8 mouse cellular contexts compared by ENCODE assay signal in genomic region chr15:80254847-80255645, GRCm38 (mm10). TPM values are rescaled to one million over a fixed set of nuclear protein-coding genes. Genes with fewer than 3 reads are reported as not detected.
DNase-seq lines count a peak whose midpoint lies in the region; ATAC-seq lines count a peak whose summit lies in the region.

Atf4 (plus strand) TSS chr15:80255184.

- peak within 1 kb of the TSS; percentile 100 for H3K9ac ChIP-seq in forebrain, embryonic 14.5 days (ENCODE audit: low read length)
- peak within 1 kb of the TSS; percentile 100 for H3K9ac ChIP-seq in neural tube, embryonic 15.5 days (replicated peaks)

- peak within 1 kb of the TSS; percentile 99 for H3K27ac ChIP-seq in forebrain, embryonic 14.5 days (ENCODE audit: low read depth, low read length)
- peak within 1 kb of the TSS; percentile 100 for H3K27ac ChIP-seq in neural tube, embryonic 15.5 days (replicated peaks)

- H3K36me3 ChIP-seq in forebrain, embryonic 14.5 days (ENCODE audit: control insufficient read depth, insufficient read depth, low read length): peaks cover 57% of the 10 kb centered on the region
- peaks cover 44% of the 10 kb centered on the region for H3K36me3 ChIP-seq in neural tube, embryonic 15.5 days

- no peaks in the 10 kb centered on the region for H3K9me3 ChIP-seq in forebrain, embryonic 14.5 days (replicated peaks; ENCODE audit: control insufficient read depth, low read length)
- no peaks in the 10 kb centered on the region for H3K9me3 ChIP-seq in neural tube, embryonic 15.5 days (replicated peaks)

- H3K27me3 ChIP-seq in forebrain, embryonic 14.5 days (replicated peaks; ENCODE audit: control insufficient read depth, insufficient read depth, low read length): no peaks in the 10 kb centered on the region
- H3K27me3 ChIP-seq in neural tube, embryonic 15.5 days (replicated peaks): no peaks in the 10 kb centered on the region

- peak within 1 kb of the TSS; percentile 97 for H3K4me2 ChIP-seq in forebrain, embryonic 14.5 days (ENCODE audit: low read length)
- H3K4me2 ChIP-seq in neural tube, embryonic 15.5 days: peak within 1 kb of the TSS; percentile 97

- WGBS in forebrain, embryonic 14.5 days: under 1% methylated on average over 62 of the region's 62 CpGs
- WGBS in neural tube, embryonic 15.5 days: under 1% methylated on average over 62 of the region's 62 CpGs

- ATAC-seq in forebrain, embryonic 14.5 days: peak; percentile 97
- peak; percentile 96 for ATAC-seq in neural tube, embryonic 15.5 days (ENCODE audit: low FRiP score)

- H3K4me1 ChIP-seq in forebrain, embryonic 14.5 days (ENCODE audit: control insufficient read depth, insufficient read depth, low read length): peaks cover 21% of the 10 kb centered on the region
- peaks cover 42% of the 10 kb centered on the region for H3K4me1 ChIP-seq in neural tube, embryonic 15.5 days

- H3K4me3 ChIP-seq in forebrain, embryonic 14.5 days (ENCODE audit: low read depth, low read length): peak within 1 kb of the TSS; percentile 100
- peak within 1 kb of the TSS; percentile 100 for H3K4me3 ChIP-seq in neural tube, embryonic 15.5 days (replicated peaks)

- intact Hi-C loops in heart, postnatal 14 days (cut with DNase I): loop anchor here (2.0 kb wide), 1 partner anchor 20 kb away; the partner anchor contains the start of genes AC140267.1 and Mief1

- DNase-seq in ES-CJ7 (ENCODE audit: low read depth, low spot score): peak; percentile 99
- peak; percentile 99 for DNase-seq in cerebellum, adult 11 months
- DNase-seq in forebrain, embryonic 14.5 days (ENCODE audit: low spot score): peak; percentile 100
- DNase-seq in heart, postnatal 14 days: peak; percentile 96 to 98
- DNase-seq in layer of hippocampus, adult 11-12 months (ENCODE audit: low spot score): peak; percentile 99
- DNase-seq in lung, adult 18-20 months: peak; percentile 99
- peak; percentile 98 for DNase-seq in testis, postnatal 14 days (ENCODE audit: low spot score)

RNA-seq across cellular contexts. Expression of gene Atf4, which starts in this region (rescaled TPM):
- 133 and 140 TPM in 2 replicates for polyA plus RNA-seq in forebrain, embryonic 14.5 days (2014; fragmentation: Nextera tagmentation; extraction: Ambion mirVana)
- total RNA-seq in heart, postnatal 14 days (2021): 10 to 100 TPM; 83.7 to 91.1 TPM
- polyA plus RNA-seq in neural tube, embryonic 15.5 days (2015; fragmentation: Nextera tagmentation; extraction: Ambion mirVana): 106 and 113 TPM in 2 replicates

Comparison
In these comparisons a context has a peak if more than half of its experiments do, and no peak if none do; other contexts are left out.
1. Peak in every context shown above with its lines: DNase-seq, ATAC-seq, H3K4me3 ChIP-seq and H3K27ac ChIP-seq.